Mouse (Mus musculus): ENCODE data around the gene Rftn1.

DNA sequence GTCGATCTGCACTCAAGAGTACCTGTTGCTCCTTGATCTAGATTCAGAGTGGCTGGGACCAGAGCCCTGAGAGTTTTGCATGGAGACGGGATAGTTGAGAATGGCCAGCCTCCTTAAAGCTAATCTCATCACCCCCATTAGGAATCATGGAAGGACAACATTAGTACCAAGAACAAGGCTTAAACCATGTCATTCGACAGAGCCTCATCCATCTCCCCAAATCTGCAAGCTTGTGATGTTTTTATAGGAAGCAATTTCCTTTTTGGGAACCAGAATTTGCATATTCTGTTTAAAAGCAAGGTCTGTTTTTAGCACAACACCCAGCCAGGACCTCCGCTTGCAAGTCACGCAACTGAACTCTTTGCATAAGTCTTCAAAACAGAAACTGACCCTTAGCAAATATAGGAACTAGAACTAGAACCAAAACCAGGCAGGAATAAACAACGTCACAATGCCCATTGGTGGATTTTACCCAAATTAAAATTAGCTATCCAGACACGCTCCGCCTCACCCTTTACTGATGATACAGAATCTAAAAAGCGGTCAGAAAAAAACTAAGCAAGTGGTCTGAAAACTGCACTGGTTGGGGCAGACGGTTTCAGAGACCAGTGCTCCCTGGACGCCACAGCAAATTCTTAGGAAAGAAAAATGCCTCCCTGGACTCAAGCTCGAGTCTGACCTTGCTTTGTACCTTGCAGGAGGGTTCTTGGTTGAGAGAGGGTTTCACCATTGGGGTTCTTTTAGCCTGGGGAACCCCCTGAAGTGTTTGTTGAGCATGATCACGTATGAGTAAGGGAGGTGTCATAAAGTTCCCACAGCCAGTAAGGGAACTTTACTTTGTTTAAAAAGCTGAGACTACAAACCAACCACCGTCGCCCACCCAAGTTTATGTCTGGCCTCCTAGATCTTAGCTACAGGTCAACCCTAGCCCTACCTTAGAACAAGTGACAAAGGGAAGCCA lies 33.0 kb downstream of the Rftn1 start:
- TF ChIP-seq GATA1 (IDR thresholded peaks at IDR 0.05; ENCODE audit: borderline replicate concordance, low read length): no peak
- TF ChIP-seq FLI1 (IDR thresholded peaks at IDR 0.05; ENCODE audit: low read length): no peak

Data from megakaryocyte, embryonic 14.5 days (primary cell).